Mouse (Mus musculus) hindbrain, embryonic 11.5 days (tissue): Measurements from ENCODE around the gene Rimbp2. TPM values are rescaled to one million over a fixed set of nuclear protein-coding genes. Genes with fewer than 3 reads are reported as not detected.

Experiments used
- ATAC-seq: fragments of 200-750 bp; cut with Nextera tagmentation; 2 replicates; pipeline ENCODE4 v1.8.0; 2017; ENCODE audit warnings: mild to moderate bottlenecking, moderate TSS enrichment, moderate library complexity; ENCODE audit not compliant: low FRiP score
- DNase-seq: peaks from one replicate; pipeline ENCODE4 v3.0.0-alpha.2; 2015; ENCODE audit warnings: low spot score
- H3K27ac ChIP-seq: fragments of 300-500 bp; sonication (generic); 2 replicates; pipeline ENCODE4 v1.5.1; 2014; ENCODE audit warnings: mild to moderate bottlenecking, low read depth, low read length
- H3K27me3 ChIP-seq: fragments of 300-500 bp; sonication (generic); 2 replicates; pipeline ENCODE4 v1.6.1; 2014; ENCODE audit warnings: mild to moderate bottlenecking, low read length, moderate library complexity, mixed read lengths; ENCODE audit not compliant: control insufficient read depth, insufficient read depth
- H3K36me3 ChIP-seq: fragments of 300-500 bp; sonication (generic); 2 replicates; pipeline ENCODE4 v1.6.1; 2014; ENCODE audit warnings: mild to moderate bottlenecking, low read length, moderate library complexity, mixed read lengths; ENCODE audit not compliant: control insufficient read depth, insufficient read depth
- H3K4me1 ChIP-seq: fragments of 300-500 bp; sonication (generic); replicated peaks from 2 replicates; pipeline ENCODE4 v1.6.1; 2014; ENCODE audit warnings: low read length, mixed read lengths; ENCODE audit not compliant: control insufficient read depth, insufficient read depth
- H3K4me2 ChIP-seq: fragments of 300-500 bp; sonication (generic); replicated peaks from 2 replicates; pipeline ENCODE4 v1.6.1; 2014; ENCODE audit warnings: mild to moderate bottlenecking, low read depth, low read length
- H3K4me3 ChIP-seq: fragments of 300-500 bp; sonication (generic); 2 replicates; pipeline ENCODE4 v1.5.1; 2014; ENCODE audit warnings: low read depth, low read length
- H3K9ac ChIP-seq: fragments of 300-500 bp; sonication (generic); 2 replicates; pipeline ENCODE4 v1.6.1; 2014; ENCODE audit warnings: low read depth, low read length
- H3K9me3 ChIP-seq: fragments of 300-500 bp; sonication (generic); 2 replicates; pipeline ENCODE4 v1.6.1; 2016; ENCODE audit warnings: low read length; ENCODE audit not compliant: control insufficient read depth
- WGBS: fragments of 180-500 bp; shearing (Covaris S2); extraction: QIAGEN DNeasy Blood & Tissue Kit; methylation state at CpG from one replicate; pipeline ENCODE4 v1.1.7; 2014; 5-methylcytosine and 5-hydroxymethylcytosine counted together
- polyA plus RNA-seq: library from polyadenylated mRNA; unstranded; fragments of >200 nt; fragmentation: Nextera tagmentation; extraction: Ambion mirVana; gene quantifications from 2 replicates; pipeline ENCODE4 v1.2.1, GENCODE M21; 2014

Gene Rimbp2
- polyA plus RNA-seq, 1 experiment from 2014 or later: 1.4 TPM

DNA sequence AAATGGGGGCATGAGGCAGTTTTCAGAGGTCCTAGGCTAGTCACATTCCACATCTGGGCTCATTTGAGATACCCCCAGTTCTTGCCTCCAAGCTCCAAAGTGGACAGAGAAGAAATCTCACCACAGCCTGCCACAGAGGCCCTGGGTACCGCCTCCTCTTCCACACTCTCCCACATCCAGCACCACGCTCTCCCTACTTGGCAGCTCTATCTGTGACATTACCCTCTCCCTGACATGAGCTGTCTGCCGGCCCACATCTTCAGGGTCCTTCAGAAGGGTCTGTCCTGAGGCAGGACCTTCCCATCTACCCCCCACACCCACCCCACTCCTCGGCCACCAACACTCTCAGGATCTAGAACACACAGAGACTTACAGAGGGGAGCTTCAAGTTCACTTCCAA is 1.8 kb downstream of the Rimbp2 start:
- H3K4me1 ChIP-seq: 0 out of 2 replicates have a peak, but pooled peaks cover 3% of the 10 kb centered on the region
- H3K27me3 ChIP-seq: 0 out of 2 replicates have a peak, but pooled peaks cover 4% of the 10 kb centered on the region
- no peaks in the 10 kb centered on the region for H3K9me3 ChIP-seq
- WGBS: 48% methylated on average over 4 of the region's 4 CpGs
- no peak overlapping the region for H3K9ac ChIP-seq
- ATAC-seq (no peak), DNase-seq (no peak)
- H3K4me2 ChIP-seq: peak overlapping the region; percentile 82
- no peak overlapping the region for H3K27ac ChIP-seq
- peak overlapping the region; percentile 44; the same call in 1 of the 2 replicates for H3K4me3 ChIP-seq
- no peaks in the 10 kb centered on the region for H3K36me3 ChIP-seq

DNA sequence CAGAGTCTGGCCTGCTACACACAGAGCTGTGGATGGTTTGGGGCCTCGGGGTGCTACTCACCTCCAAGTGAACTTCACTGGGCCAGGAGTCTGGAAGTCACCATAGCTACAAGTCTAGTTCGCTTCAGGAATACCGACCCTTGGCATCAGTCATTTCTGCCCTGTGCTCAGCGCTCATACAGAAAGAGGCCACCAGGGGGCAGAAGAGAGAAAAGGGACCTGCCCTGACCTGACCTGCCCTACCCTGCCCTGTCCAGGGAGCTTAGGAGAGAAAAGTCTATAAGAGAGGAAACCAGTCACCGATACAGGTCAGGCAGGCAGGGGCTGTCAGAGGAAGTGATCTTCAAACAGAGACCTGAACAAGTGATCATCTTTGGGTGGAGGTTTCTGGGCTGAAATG is 6.2 kb downstream of the Rimbp2 start:
- Histone ChIP-seq H3K27ac (no peak overlapping the region), H3K4me3 (no peak overlapping the region), H3K9me3 (no peaks in the 10 kb centered on the region), H3K4me1 (no peaks in the 10 kb centered on the region), H3K4me2 (no peak overlapping the region), H3K36me3 (no peaks in the 10 kb centered on the region), H3K27me3 (0 out of 2 replicates have a peak, but pooled peaks cover 4% of the 10 kb centered on the region), H3K9ac (no peak overlapping the region)
- no peak for ATAC-seq
- WGBS: 72% methylated on average over 5 of the region's 5 CpGs
- peak; percentile 27 for DNase-seq

DNA sequence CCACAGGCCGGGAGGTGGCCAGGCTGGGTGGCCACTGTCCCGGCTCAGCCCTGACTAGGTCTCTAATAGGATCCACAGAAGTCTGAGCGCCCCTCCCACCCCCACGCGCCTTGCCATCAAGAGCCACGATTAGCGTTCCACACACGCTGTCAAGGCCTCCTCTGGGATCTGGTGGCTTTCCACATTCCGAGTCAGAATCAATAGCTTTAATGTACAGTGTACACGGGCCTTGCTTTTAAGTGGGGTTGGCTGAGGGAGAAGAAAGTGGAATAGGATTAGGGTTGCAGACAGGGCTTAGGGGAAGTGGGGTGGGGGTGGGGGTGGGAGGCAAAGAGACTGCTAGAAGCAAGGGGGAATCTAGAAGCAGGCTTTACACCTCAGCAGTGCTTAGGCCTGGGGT is 12.8 kb downstream of the Rimbp2 start:
- H3K27me3 ChIP-seq: no peaks in the 10 kb centered on the region
- H3K4me2 ChIP-seq: no peak overlapping the region
- no peaks in the 10 kb centered on the region for H3K4me1 ChIP-seq
- 86% methylated on average over 10 of the region's 10 CpGs for WGBS
- H3K9ac ChIP-seq: no peak overlapping the region
- H3K9me3 ChIP-seq: no peaks in the 10 kb centered on the region
- no peak overlapping the region for H3K4me3 ChIP-seq
- ATAC-seq: no peak
- no peak overlapping the region for H3K27ac ChIP-seq
- H3K36me3 ChIP-seq: no peaks in the 10 kb centered on the region
- no peak for DNase-seq

DNA sequence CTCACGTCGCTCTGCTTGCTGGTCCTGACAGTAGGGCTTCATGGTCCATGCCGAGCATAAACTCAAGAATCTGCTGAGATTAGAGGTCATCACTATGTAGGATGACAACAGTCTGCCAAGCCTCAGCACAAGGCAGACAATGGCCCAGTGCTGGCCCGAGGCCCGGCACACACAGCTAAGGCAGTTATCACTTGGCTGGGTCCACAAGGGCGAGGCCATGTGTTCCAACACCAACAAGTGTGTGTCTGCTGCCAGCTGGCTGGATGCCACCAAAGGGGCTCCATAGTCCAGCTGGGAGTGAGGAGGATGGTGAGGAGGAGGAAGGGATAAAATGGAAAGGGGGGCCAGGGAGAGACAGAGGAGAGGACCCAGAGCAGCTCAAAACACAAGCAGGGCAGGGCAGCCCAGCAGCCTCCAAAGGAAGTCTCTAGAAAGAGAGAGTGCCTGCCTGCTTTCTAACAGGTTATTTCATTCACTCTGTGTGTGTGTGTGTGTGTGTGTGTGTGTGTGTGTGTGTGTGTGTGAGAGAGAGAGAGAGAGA is 17.9 kb downstream of the Rimbp2 start:
- H3K4me1 ChIP-seq: no peaks in the 10 kb centered on the region
- no peaks in the 10 kb centered on the region for H3K36me3 ChIP-seq
- no peaks in the 10 kb centered on the region for H3K27me3 ChIP-seq
- no peak overlapping the region for H3K27ac ChIP-seq
- no peak for DNase-seq
- H3K4me3 ChIP-seq: no peak overlapping the region
- no peak overlapping the region for H3K4me2 ChIP-seq
- 91% methylated on average over 6 of the region's 6 CpGs for WGBS
- no peak overlapping the region for H3K9ac ChIP-seq
- H3K9me3 ChIP-seq: no peaks in the 10 kb centered on the region
- ATAC-seq: no peak

DNA sequence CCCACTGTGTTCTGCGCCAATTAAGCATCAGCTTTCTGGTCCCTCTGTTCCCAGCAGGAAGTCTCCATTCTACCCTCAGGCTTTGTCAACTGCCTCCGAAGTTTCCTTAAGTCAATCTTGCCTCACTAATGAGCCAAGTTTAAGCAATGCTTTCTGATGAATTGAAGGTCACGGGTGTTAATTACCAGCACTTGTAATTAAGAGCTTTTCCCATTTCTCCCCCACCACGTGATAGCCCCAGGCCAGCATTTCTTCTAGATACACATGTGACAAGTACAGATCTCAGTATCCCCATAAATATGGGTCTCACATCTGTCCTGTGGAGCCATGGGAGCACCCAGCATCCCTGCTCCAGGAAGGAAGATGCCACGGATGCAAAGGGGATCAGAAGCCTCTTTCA is 20.5 kb downstream of the Rimbp2 start:
- WGBS: 61% methylated on average over 5 of the region's 5 CpGs
- no peaks in the 10 kb centered on the region for H3K27me3 ChIP-seq
- H3K9me3 ChIP-seq: no peaks in the 10 kb centered on the region
- no peak overlapping the region for H3K4me3 ChIP-seq
- no peak overlapping the region for H3K27ac ChIP-seq
- no peaks in the 10 kb centered on the region for H3K4me1 ChIP-seq
- no peaks in the 10 kb centered on the region for H3K36me3 ChIP-seq
- ATAC-seq (no peak), DNase-seq (no peak)
- no peak overlapping the region for H3K9ac ChIP-seq
- no peak overlapping the region for H3K4me2 ChIP-seq

DNA sequence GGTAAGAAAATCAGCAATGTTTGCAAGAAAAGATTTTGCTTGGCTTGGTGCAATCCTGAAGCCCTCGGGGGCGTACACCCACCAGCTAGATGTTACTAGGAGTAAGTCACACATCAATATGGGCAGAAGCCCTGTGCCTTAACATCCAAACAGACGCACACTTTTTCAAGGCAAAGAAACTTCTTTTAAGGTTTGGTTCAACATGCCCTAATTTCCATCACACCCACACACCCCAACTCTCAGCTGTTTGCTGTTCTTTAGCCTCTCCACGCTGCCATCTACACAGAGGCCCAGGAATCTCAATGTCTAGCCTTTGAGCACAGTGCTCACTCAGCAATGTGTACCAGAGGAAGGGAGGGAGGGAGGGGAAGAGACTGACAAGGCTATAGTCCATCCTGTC is 28.2 kb downstream of the Rimbp2 start:
- no peaks in the 10 kb centered on the region for H3K4me1 ChIP-seq
- DNase-seq: no peak
- H3K27me3 ChIP-seq: 0 out of 2 replicates have a peak, but pooled peaks cover 2% of the 10 kb centered on the region
- no peak overlapping the region for H3K9ac ChIP-seq
- no peaks in the 10 kb centered on the region for H3K9me3 ChIP-seq
- no peaks in the 10 kb centered on the region for H3K36me3 ChIP-seq
- 78% methylated on average over 4 of the region's 4 CpGs for WGBS
- ATAC-seq: no peak
- H3K4me3 ChIP-seq: no peak overlapping the region
- H3K27ac ChIP-seq: no peak overlapping the region
- H3K4me2 ChIP-seq: no peak overlapping the region

DNA sequence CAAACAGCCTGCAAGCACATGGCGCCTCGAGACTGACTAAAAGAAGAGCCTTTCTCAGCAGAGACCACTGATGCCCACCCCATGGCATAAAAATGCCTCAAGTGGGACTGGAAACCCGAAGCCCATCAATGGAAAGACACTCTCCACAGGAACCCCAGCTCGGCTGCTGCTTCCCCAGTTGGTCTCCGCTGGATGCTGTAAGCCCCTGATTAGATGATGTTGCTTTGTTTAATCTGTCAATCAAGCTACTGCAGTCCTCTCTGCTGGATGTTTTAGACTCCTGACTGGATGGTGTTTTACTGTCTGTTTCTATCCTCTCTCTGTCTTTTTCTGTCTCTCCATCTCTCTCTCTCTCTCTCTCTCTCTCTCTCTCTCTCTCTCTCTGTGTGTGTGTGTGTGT is 33.2 kb downstream of the Rimbp2 start:
- Histone ChIP-seq H3K4me1 (no peaks in the 10 kb centered on the region; the same call in 1 of the 2 replicates), H3K4me3 (no peak overlapping the region), H3K9ac (no peak overlapping the region), H3K27ac (no peak overlapping the region), H3K36me3 (no peaks in the 10 kb centered on the region), H3K4me2 (no peak overlapping the region), H3K27me3 (0 out of 2 replicates have a peak, but pooled peaks cover 2% of the 10 kb centered on the region), H3K9me3 (no peaks in the 10 kb centered on the region)
- WGBS: 41% methylated on average over 5 of the region's 5 CpGs
- ATAC-seq: no peak
- no peak for DNase-seq

DNA sequence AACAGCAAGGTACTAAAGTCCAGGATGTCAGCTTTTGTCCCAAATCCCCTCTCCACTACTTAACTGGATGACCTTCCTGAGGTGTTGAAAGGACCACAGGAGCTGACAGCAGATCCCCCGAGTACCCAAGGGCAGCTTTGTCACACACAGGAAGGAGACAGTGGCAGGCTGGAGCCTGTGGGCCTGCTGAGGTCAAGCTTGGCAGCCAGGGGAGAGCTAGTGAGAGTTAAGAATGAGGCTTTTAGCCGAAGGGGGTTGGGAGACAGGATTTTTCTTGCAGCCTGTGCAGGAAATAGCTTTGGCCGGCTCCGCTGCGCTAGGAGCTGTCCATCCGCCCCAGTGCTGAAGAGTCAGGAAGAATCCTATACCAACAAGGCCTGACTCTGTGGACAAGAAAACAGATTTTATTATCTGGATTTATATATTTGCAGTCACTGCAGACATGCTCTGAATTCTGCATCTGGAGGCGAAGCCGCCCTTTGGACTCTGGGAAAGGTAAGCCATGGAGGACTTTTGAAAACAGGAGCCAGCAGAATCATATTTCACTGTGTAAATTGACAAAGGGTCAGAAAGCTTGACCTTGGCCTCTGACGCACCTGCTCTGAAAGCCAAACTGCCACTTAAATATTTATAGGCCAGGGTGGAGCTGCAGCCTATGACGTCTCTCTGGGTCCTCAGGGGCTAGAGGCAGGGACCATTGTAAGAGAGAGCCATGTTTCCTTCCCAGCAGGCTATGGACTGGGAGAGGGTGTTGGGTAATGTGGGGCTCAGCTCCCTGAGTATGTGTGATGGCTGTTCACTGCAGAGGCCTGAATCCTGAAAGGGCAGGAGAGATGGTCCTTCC is 35.9 kb downstream of the Rimbp2 start:
- H3K27me3 ChIP-seq: no peaks in the 10 kb centered on the region
- no peaks in the 10 kb centered on the region for H3K36me3 ChIP-seq
- ATAC-seq: no peak
- WGBS: 12% methylated on average over 10 of the region's 10 CpGs
- no peak overlapping the region for H3K27ac ChIP-seq
- H3K9me3 ChIP-seq: no peaks in the 10 kb centered on the region
- H3K9ac ChIP-seq: no peak overlapping the region
- H3K4me1 ChIP-seq: no peaks in the 10 kb centered on the region; the same call in 1 of the 2 replicates
- no peak overlapping the region for H3K4me2 ChIP-seq
- peak; percentile 80 for DNase-seq
- no peak overlapping the region for H3K4me3 ChIP-seq

DNA sequence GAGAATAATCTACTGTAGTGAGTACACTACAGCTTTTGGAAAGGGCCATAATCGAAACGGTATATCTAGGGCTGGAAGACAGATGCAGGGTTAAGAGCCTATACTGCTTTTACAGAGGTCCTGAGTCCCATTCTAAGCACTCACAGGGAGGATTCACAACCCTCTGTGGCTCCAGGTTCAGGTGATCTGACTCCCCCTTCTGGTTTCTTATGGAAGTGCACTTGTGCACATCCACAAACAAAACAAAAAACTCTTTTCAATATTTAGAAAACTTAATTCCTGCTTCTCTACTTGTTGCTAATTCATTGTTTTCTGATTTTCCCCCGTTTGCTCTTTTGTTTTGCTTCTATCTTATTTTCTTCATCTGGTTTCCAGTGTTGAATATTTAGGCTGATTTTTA is 39.5 kb downstream of the Rimbp2 start:
- Histone ChIP-seq H3K4me1 (no peaks in the 10 kb centered on the region; the same call in 1 of the 2 replicates), H3K27ac (no peak overlapping the region), H3K4me3 (no peak overlapping the region), H3K4me2 (no peak overlapping the region), H3K9ac (no peak overlapping the region), H3K36me3 (no peaks in the 10 kb centered on the region), H3K27me3 (no peaks in the 10 kb centered on the region), H3K9me3 (no peaks in the 10 kb centered on the region)
- WGBS: 82% methylated on average over 3 of the region's 3 CpGs
- ATAC-seq: no peak
- DNase-seq: no peak
